Mouse (Mus musculus) monocyte, adult 5-6 weeks (primary cell): ENCODE data around the gene Pbxip1. TPM values are rescaled to one million over a fixed set of nuclear protein-coding genes. Genes with fewer than 3 reads are reported as not detected.

Experiments used
- ATAC-seq: fragments of 153-309, 156-312 bp; replicated peaks from 2 replicates; pipeline ENCODE4 v1.8.0; 2017; ENCODE audit warnings: mild to moderate bottlenecking; ENCODE audit not compliant: low TSS enrichment, insufficient number of reproducible peaks, severe bottlenecking, poor library complexity, low FRiP score
- total RNA-seq: library from RNA; stranded (forward); fragments of 200-1000, 200-491, 200-594 nt; gene quantifications from 3 replicates; pipeline ENCODE4 v1.2.3, GENCODE M21; 2017

Pbxip1 gene
- total RNA-seq: 149 to 190 TPM (median 158 TPM) in 3 replicates

GRCm38 (mm10) chr3:89436176-89437113 lies at the start of gene Pbxip1:
Gene Pbxip1 (plus strand): TSS chr3:89436706.
- ATAC-seq: peak; percentile 67

- ATAC-seq: no peak
These were observed 48.9 kb upstream of the Pbxip1 start for GRCm38 (mm10) chr3:89387632-89388031.

GRCm38 (mm10) chr3:89388134-89388881 lies 48.2 kb upstream of the Pbxip1 start:
- no peak for ATAC-seq

- ATAC-seq: 0 out of 2 replicates have a peak, but pooled peaks have one; percentile 34
These were observed 47.4 kb upstream of the Pbxip1 start for GRCm38 (mm10) chr3:89388901-89389740.

GRCm38 (mm10) chr3:89390111-89390515 lies 46.4 kb upstream of the Pbxip1 start:
- no peak for ATAC-seq

- ATAC-seq: no peak
These were observed 45.5 kb upstream of the Pbxip1 start for GRCm38 (mm10) chr3:89390699-89391662.

- no peak for ATAC-seq
These were observed 44.6 kb upstream of the Pbxip1 start for GRCm38 (mm10) chr3:89391663-89392511.

- no peak for ATAC-seq
These were observed 43.6 kb upstream of the Pbxip1 start for GRCm38 (mm10) chr3:89392871-89393311.

GRCm38 (mm10) chr3:89393605-89394004 lies 42.9 kb upstream of the Pbxip1 start:
- ATAC-seq: peak; percentile 83

- ATAC-seq: peak; percentile 51
These were observed 42.3 kb upstream of the Pbxip1 start, which contains the start of gene Zbtb7b for GRCm38 (mm10) chr3:89394006-89394893. Gene Zbtb7b (minus strand): TSS chr3:89394776.

GRCm38 (mm10) chr3:89394894-89395256 lies 41.6 kb upstream of the Pbxip1 start:
- ATAC-seq: 0 out of 2 replicates have a peak, but pooled peaks have one; percentile 6

- ATAC-seq: no peak
These were observed 41.1 kb upstream of the Pbxip1 start for GRCm38 (mm10) chr3:89395419-89395805.

- ATAC-seq: no peak
These were observed 40.5 kb upstream of the Pbxip1 start for GRCm38 (mm10) chr3:89395806-89396653.

GRCm38 (mm10) chr3:89396654-89397005 lies 39.9 kb upstream of the Pbxip1 start:
- no peak for ATAC-seq

- ATAC-seq: no peak
These were observed 35.2 kb upstream of the Pbxip1 start for GRCm38 (mm10) chr3:89401329-89401728.
